Mouse (Mus musculus): ENCODE results near the gene Tmem242. TPM values are rescaled to one million over a fixed set of nuclear protein-coding genes. Genes with fewer than 3 reads are reported as not detected.

The Tmem242 gene
- total and polyA plus RNA-seq, 3 experiments: 10.6 to 142 (median 107) TPM

DNA sequence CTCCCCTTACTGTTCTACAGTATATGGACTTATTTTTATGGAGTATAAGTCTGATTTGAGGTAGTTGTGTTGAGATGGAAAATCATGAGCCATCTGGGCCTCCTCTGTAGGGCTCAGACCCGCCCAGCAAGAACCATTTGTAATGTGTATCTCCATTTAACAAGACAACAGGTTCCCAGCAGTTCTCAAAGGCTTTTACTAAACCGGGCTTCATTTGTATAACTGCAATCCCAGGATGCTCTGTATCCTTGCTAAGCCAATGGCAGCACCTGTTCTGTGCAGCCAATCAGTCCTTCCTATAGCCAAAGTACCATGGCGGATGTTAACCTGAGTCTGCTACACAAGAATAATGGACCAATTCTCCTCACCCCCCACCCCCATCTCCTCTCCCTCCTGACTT lies 23.5 kb downstream of the Tmem242 start:
- no peak for DNase-seq

- DNase-seq: no peak
Observed at GRCm38 (mm10) chr17:5414041-5414440, 26.0 kb downstream of the Tmem242 start.

DNA sequence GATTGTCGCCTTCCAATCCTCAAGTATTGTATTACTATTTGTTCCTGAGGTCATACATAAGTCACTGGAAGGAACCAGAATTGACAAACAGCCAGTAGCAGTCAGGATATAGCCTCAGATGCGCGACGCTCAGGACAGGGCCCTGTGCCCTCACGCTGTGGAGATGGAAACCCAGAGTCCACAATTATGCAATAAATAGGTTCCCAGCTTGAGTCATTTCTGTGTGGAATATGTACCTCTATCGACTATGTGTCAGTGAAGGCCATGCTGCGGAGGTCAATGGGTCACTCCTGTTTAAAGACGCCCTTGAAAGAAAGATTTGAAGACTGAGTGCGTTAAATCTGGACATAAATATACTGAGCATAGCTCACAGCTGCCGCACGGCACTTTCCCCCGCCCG lies 26.7 kb downstream of the Tmem242 start:
- DNase-seq: no peak

- DNase-seq: no peak
Observed at GRCm38 (mm10) chr17:5412740-5413139, 27.3 kb downstream of the Tmem242 start.

GRCm38 (mm10) chr17:5412301-5412700 lies 27.8 kb downstream of the Tmem242 start:
- no peak for DNase-seq

DNA sequence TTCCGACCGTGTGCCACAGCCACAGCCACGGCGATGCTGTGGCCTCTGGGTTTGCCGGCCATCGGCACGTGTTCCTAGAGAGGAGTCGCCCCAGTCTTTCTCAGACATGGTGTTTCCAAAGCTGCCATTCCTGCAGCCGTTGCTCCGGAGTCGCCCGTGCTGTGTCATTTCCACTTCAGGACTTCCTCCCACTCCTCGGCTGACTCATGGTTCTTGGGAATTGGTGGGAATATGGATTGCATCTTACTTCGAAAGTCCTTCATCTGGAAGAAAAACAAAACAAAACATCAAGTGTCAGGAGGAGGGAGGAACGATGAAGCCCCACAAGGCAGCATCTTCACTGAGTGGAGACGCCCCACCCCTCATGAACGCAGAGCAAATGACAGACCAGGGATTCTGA lies 28.9 kb downstream of the Tmem242 start:
- no peak for DNase-seq

DNA sequence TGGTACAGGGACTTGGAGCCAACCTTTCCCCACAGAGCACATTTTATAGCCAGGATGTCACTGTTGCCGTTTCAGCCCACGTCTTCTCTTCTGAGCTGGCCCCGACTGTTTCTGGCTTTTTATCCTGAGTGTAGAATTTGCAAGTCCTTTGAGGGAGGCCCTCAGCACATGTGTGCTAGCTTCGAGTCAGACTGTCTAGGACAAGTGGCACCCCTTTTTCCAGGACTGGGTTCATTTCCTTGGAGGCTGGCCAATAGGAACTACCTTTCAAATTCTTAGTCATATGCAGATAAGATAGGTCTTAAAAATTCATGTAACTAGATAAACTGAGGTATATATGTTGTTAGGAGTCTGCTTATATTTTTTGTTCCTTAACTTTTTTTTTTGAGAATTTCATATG lies 29.7 kb downstream of the Tmem242 start:
- no peak for DNase-seq

GRCm38 (mm10) chr17:5407030-5407429 lies 33.0 kb downstream of the Tmem242 start:
- DNase-seq: no peak

DNA sequence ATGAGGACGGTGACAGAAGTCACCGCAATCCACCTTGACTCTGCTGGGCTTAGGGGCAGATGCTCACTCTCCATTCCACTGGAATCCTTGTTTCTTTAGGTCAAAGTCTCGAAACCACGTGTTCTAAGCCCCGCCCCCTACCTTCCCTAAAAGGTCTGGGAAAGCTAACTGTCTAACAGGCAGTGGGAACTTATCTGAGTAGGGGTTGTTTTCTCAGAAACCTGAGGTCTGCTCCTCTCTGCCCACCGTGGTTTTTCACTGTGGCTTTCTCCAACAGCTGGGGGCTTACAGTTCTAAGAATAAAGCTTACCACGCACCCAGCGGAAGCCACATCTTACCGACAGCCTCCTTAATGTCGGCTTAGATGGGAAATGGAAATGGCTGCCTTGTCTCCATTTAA lies 33.5 kb downstream of the Tmem242 start:
- DNase-seq: no peak

DNA sequence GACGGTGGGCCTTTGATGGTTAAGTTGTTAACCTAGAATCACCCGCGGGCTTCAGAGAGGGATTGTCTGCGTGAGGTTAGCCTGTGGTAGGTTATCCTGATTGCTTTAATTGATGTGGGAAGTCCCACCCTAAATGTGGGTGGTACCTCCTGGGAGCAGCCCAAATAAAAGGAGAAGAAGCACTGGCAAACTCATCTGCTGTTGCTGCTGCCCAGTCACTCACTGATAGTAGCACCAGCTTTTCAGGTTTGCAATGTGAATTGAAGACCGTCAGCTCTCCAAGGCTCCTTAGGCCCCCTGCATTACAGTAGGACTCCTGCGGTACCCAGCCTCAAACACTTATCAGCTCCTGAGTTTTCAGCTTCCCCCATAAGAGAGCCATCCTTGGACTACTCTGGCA lies 36.2 kb downstream of the Tmem242 start:
- no peak for DNase-seq

GRCm38 (mm10) chr17:5402624-5403023 lies 37.4 kb downstream of the Tmem242 start:
- DNase-seq: peak; percentile 91

- DNase-seq: peak; percentile 75
Observed at GRCm38 (mm10) chr17:5402069-5402468, 38.0 kb downstream of the Tmem242 start.

- DNase-seq: no peak
Observed at GRCm38 (mm10) chr17:5401288-5401687, 38.8 kb downstream of the Tmem242 start.

- no peak for DNase-seq
Observed at GRCm38 (mm10) chr17:5400435-5401090, 39.5 kb downstream of the Tmem242 start.

- peak; percentile 85 for DNase-seq
Observed at GRCm38 (mm10) chr17:5397148-5398007, 42.7 kb downstream of the Tmem242 start.

GRCm38 (mm10) chr17:5396213-5396612 lies 43.8 kb downstream of the Tmem242 start:
- DNase-seq: no peak

- DNase-seq: no peak
Observed at GRCm38 (mm10) chr17:5395454-5396205, 44.4 kb downstream of the Tmem242 start.

- no peak for DNase-seq
Observed at GRCm38 (mm10) chr17:5390682-5391081, 49.4 kb downstream of the Tmem242 start.

GRCm38 (mm10) chr17:5388351-5388750 lies 51.7 kb downstream of the Tmem242 start:
- DNase-seq: no peak

DNA sequence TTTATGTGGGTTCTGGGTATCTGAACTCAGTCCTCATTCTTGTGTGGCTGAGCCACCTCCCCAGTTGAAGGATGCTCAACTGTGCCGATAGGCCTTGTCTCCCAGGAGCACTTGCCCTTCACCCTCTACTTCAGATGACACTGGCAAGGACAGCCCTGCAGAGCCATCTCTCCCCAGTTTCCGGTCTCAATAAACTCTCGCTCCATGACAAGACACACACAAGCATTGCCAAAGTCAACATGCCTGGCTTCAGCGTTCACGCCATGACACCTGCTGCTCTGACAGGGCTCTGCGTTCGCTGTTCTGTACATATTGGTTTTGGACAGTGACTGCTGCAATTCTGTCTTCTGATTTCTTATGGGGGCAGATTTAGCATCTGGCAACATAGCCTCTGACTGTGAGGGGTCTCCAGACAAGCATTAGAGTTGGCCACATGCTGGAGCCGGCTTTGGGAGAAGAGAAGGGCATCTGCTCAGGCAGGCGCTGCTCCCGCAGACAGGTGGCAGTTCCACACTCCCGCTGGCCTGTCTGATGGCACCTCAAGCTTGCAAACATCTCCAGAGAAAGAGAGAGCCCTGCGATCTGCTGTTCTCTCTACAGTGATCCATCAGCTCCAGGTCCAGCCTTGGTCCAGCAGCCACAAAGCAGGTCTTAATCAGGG lies 53.0 kb downstream of the Tmem242 start:
- DNase-seq: no peak

GRCm38 (mm10) chr17:5385694-5386093 lies 54.4 kb downstream of the Tmem242 start:
- no peak for DNase-seq

DNA sequence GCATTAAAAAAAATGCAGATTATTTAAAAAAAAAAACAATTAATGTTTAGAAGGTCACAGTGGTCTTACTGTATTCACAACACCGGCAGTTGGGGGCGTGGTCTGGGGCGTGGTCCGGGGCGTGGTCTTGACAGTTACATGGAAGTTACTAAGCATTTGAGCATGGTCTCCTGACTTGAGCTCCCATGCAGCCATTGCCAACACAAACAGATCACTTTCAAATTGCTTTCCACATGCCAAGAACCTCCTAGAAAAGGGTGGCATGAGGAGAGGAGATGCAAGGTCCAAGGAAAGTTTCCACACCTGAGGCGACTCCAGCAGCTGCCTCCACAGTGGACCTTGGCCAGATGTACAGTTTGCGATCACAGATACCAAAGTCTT lies 62.1 kb downstream of the Tmem242 start:
- DNase-seq: peak; percentile 29
